50 mouse cellular contexts compared by ENCODE assay signal in the genomic region with DNA sequence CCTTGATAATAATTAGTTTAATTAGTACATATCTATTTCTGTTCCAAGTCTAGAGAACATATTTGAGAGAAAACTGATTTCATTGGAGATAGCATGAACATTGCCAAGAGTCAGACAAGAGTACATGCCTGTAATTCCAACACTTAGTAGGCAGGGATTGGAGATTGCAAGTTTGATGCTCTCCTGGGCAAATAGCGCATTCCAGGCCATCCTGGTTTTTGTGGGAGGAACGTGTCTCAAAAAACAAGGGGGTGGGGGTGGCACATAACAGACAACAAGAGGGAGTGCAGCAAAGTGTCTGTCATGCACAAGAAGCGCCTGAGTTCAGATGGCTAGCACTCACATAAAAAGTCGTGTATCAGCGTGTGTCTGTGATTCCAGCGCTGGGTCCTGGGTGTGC. TPM values are rescaled to one million over a fixed set of nuclear protein-coding genes. Genes with fewer than 3 reads are reported as not detected.
"Had no signal": no experiment of that assay in that cellular context is flagged by ENCODE, and none has a peak within 500 bp of the region (broad histone marks: within the 10 kb centered on the region; RNA-seq: fewer than 3 reads in every experiment).

No protein-coding gene starts in this region.

- H3K27me3 ChIP-seq: heart, embryonic 12.5 days; heart, embryonic 13.5 days; heart, embryonic 15.5 days; hindbrain, embryonic 12.5 days; hindbrain, embryonic 13.5 days; hindbrain, embryonic 15.5 days; intestine, embryonic 15.5 days; kidney, embryonic 15.5 days had no signal

- H3K4me2 ChIP-seq: heart, embryonic 11.5 days; heart, embryonic 12.5 days; heart, embryonic 13.5 days; heart, embryonic 15.5 days; hindbrain, embryonic 12.5 days; hindbrain, embryonic 13.5 days; hindbrain, embryonic 14.5 days; hindbrain, embryonic 15.5 days; intestine, embryonic 15.5 days; kidney, embryonic 15.5 days had no signal

- H3K4me3 ChIP-seq: heart, embryonic 12.5 days; heart, embryonic 13.5 days; heart, embryonic 15.5 days; hindbrain, embryonic 10.5 days; hindbrain, embryonic 12.5 days; hindbrain, embryonic 13.5 days; hindbrain, embryonic 15.5 days; intestine, embryonic 15.5 days; kidney, embryonic 15.5 days; layer of hippocampus, adult 2 months; left cerebral cortex, adult 2 months had no signal

- H3K36me3 ChIP-seq: heart, embryonic 12.5 days; heart, embryonic 13.5 days; heart, embryonic 15.5 days; hindbrain, embryonic 10.5 days; hindbrain, embryonic 12.5 days; hindbrain, embryonic 13.5 days; hindbrain, embryonic 15.5 days; intestine, embryonic 15.5 days; kidney, embryonic 15.5 days had no signal

- H3K27ac ChIP-seq: heart, embryonic 15.5 days; hindbrain, embryonic 10.5 days; hindbrain, embryonic 12.5 days; hindbrain, embryonic 13.5 days; hindbrain, embryonic 14.5 days; hindbrain, embryonic 15.5 days; hindbrain, postnatal 0 days; intestine, embryonic 15.5 days; kidney, embryonic 15.5 days; kidney, postnatal 0 days; layer of hippocampus, adult 2 months; left cerebral cortex, adult 2 months had no signal

- H3K9ac ChIP-seq: heart, embryonic 12.5 days; heart, embryonic 15.5 days; hindbrain, embryonic 12.5 days; hindbrain, embryonic 13.5 days; hindbrain, embryonic 14.5 days; hindbrain, embryonic 15.5 days; intestine, embryonic 15.5 days; kidney, embryonic 15.5 days had no signal

- DNase-seq: heart, postnatal 10 days; heart, postnatal 14 days; heart, postnatal 36 days; kidney, adult 11 months; kidney, adult 18-20 months; kidney, adult 2 months; kidney, adult 8-10 months; kidney, adult 9 months; kidney, postnatal 10 days; kidney, postnatal 14 days; kidney, postnatal 25 days; kidney, postnatal 36 days; kidney, postnatal 4 days; layer of hippocampus, adult 9-11 months; layer of hippocampus, postnatal 36 days had no signal

- ATAC-seq: hindbrain, embryonic 16.5 days; hindbrain, postnatal 0 days; inflammation-experienced regulatory T-cells, adult 6 months; intestine, embryonic 15.5 days; intestine, embryonic 16.5 days; intestine, postnatal 0 days had no signal

- H3K9me3 ChIP-seq: heart, embryonic 12.5 days; heart, embryonic 13.5 days; heart, embryonic 15.5 days; hindbrain, embryonic 10.5 days; hindbrain, embryonic 12.5 days; hindbrain, embryonic 13.5 days; hindbrain, embryonic 15.5 days; intestine, embryonic 15.5 days; kidney, embryonic 15.5 days had no signal

RNA-seq across cellular contexts. Expression of a gene that starts 28.2 kb away (rescaled TPM):
- total RNA-seq: heart, postnatal 10 days; heart, postnatal 14 days; heart, postnatal 36 days; hematopoietic stem cell, adult 5-6 weeks; hindbrain, postnatal 0 days; layer of hippocampus, adult 18-20 months; layer of hippocampus, adult 2 months; layer of hippocampus, adult 8-10 months; layer of hippocampus, postnatal 10 days; layer of hippocampus, postnatal 14 days; layer of hippocampus, postnatal 25 days; layer of hippocampus, postnatal 36 days; left cerebral cortex, adult 18-20 months; left cerebral cortex, adult 2 months; left cerebral cortex, adult 8-10 months had no signal
- polyA plus RNA-seq: heart, embryonic 11.5 days; heart, embryonic 12.5 days; heart, embryonic 13.5 days; heart, embryonic 14.5 days; heart, embryonic 15.5 days; heart, embryonic 16.5 days; heart, postnatal 0 days; hindbrain, embryonic 10.5 days; hindbrain, embryonic 11.5 days; hindbrain, embryonic 12.5 days; hindbrain, embryonic 13.5 days; hindbrain, embryonic 14.5 days; hindbrain, embryonic 15.5 days; hindbrain, embryonic 16.5 days; hindbrain, postnatal 0 days; inflammation-experienced regulatory T-cells, adult 6 months; intestine, embryonic 14.5 days; intestine, embryonic 15.5 days; intestine, embryonic 16.5 days; intestine, postnatal 0 days; kidney, adult 2 months; kidney, embryonic 14.5 days; kidney, embryonic 15.5 days; kidney, embryonic 16.5 days; kidney, postnatal 0 days; large intestine, adult 2 months had no signal

RNA-seq across cellular contexts. Expression of a gene that starts 39.6 kb away (rescaled TPM):
- total RNA-seq: heart, postnatal 10 days; heart, postnatal 14 days; heart, postnatal 36 days; hematopoietic stem cell, adult 5-6 weeks; hindbrain, postnatal 0 days; layer of hippocampus, adult 18-20 months; layer of hippocampus, adult 2 months; layer of hippocampus, adult 8-10 months; layer of hippocampus, postnatal 10 days; layer of hippocampus, postnatal 14 days; layer of hippocampus, postnatal 25 days; layer of hippocampus, postnatal 36 days; left cerebral cortex, adult 18-20 months; left cerebral cortex, adult 2 months; left cerebral cortex, adult 8-10 months had no signal
- polyA plus RNA-seq: heart, embryonic 12.5 days; heart, embryonic 13.5 days; heart, embryonic 14.5 days; heart, embryonic 15.5 days; heart, embryonic 16.5 days; heart, postnatal 0 days; hindbrain, embryonic 10.5 days; hindbrain, embryonic 12.5 days; hindbrain, embryonic 13.5 days; hindbrain, embryonic 15.5 days; hindbrain, embryonic 16.5 days; hindbrain, postnatal 0 days; intestine, embryonic 14.5 days; intestine, embryonic 15.5 days; intestine, embryonic 16.5 days; intestine, postnatal 0 days; kidney, adult 2 months; kidney, embryonic 14.5 days; kidney, embryonic 15.5 days; kidney, embryonic 16.5 days had no signal

RNA-seq across cellular contexts. Expression of a gene that starts 55.9 kb away (rescaled TPM):
- total RNA-seq: heart, postnatal 10 days; heart, postnatal 14 days; heart, postnatal 36 days; hematopoietic stem cell, adult 5-6 weeks; hindbrain, postnatal 0 days; layer of hippocampus, adult 18-20 months; layer of hippocampus, adult 2 months; layer of hippocampus, adult 8-10 months; layer of hippocampus, postnatal 10 days; layer of hippocampus, postnatal 14 days; layer of hippocampus, postnatal 25 days; layer of hippocampus, postnatal 36 days; left cerebral cortex, adult 18-20 months; left cerebral cortex, adult 2 months; left cerebral cortex, adult 8-10 months had no signal
- polyA plus RNA-seq: heart, embryonic 11.5 days; heart, embryonic 12.5 days; heart, embryonic 13.5 days; heart, embryonic 14.5 days; heart, embryonic 15.5 days; heart, embryonic 16.5 days; heart, postnatal 0 days; hindbrain, embryonic 10.5 days; hindbrain, embryonic 11.5 days; hindbrain, embryonic 12.5 days; hindbrain, embryonic 13.5 days; hindbrain, embryonic 14.5 days; hindbrain, embryonic 15.5 days; hindbrain, embryonic 16.5 days; hindbrain, postnatal 0 days; inflammation-experienced regulatory T-cells, adult 6 months; intestine, embryonic 14.5 days; intestine, embryonic 15.5 days; intestine, embryonic 16.5 days; intestine, postnatal 0 days; kidney, adult 2 months; kidney, embryonic 14.5 days; kidney, embryonic 15.5 days; kidney, embryonic 16.5 days; kidney, postnatal 0 days; large intestine, adult 2 months had no signal
